Mouse (Mus musculus): Measurements from ENCODE around the gene Nav3. TPM values are rescaled to one million over a fixed set of nuclear protein-coding genes. Genes with fewer than 3 reads are reported as not detected.
A peak's percentile ranks its signal among the peaks of the same experiment; 100 is the strongest.

Nav3 gene
- polyA plus RNA-seq, 1 experiment: 46.6 TPM

DNA sequence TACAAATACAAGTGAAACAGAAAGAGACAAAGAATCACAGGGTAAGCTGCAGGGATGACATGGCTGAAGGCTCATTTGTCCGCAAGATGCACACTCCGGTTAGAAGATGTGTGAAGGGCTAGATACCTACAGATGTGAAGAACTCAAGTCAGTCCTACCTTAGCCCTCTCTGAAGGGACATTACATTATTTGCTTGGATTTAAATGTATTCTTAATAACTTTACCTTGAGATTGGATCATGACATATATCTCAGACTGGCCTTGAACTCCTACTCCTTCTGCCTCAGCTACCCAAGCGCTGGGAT lies 566.9 kb downstream of the Nav3 start:
- TF ChIP-seq CTCF (IDR thresholded peaks at IDR 0.05; ENCODE audit: extremely low read depth, insufficient read depth, low read length): no peak
- TF ChIP-seq POLR2A (IDR thresholded peaks at IDR 0.05; ENCODE audit: extremely low read depth, insufficient read depth, low read length): no peak
- H3K27ac ChIP-seq (ENCODE audit: insufficient read depth, low read length): no peak overlapping the region
- no peak overlapping the region for H3K4me3 ChIP-seq (ENCODE audit: insufficient read depth, low read length)
- H3K4me1 ChIP-seq (ENCODE audit: control insufficient read depth, insufficient read depth, low read length): no peaks in the 10 kb centered on the region

DNA sequence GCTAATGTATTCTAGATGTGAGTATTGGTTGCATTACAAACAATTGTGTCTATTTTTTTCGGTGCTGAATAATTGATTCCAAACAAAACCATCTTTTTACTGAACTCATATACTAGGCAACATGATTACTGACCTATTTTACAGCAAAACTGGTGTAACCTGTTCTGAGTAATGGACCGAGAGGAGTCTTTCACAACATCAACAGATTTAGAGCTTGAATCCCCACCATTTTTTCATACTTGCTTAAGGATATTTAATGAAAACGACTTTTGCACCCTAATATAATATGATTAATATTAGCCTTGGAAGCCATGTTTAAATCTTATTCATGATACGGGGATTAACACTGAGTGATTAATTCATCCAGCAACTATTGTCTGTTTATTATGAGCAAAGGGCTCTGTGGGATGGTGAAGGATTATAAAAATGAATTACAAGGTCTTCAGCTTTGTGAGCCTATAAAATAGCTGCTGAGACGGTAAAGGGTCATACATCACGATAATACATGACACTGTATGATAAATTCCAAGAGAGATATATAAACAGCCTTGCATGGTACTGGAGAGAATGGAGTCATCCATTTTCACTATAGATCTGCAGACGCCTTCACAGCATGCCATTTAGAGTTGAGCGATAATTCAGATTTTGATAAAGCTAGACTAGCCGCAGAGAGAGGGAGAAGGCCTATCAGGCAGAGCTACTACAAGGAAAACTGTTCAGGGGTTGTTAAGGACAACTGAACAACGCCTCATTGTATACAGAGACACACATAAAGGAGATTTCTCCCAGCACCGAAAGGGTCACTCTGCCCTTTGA lies 567.4 kb downstream of the Nav3 start:
- H3K4me3 ChIP-seq (ENCODE audit: insufficient read depth, low read length): no peak overlapping the region
- H3K27ac ChIP-seq (ENCODE audit: insufficient read depth, low read length): no peak overlapping the region
- no peaks in the 10 kb centered on the region for H3K4me1 ChIP-seq (ENCODE audit: control insufficient read depth, insufficient read depth, low read length)
- TF ChIP-seq CTCF (IDR thresholded peaks at IDR 0.05; ENCODE audit: extremely low read depth, insufficient read depth, low read length) (no peak), POLR2A (IDR thresholded peaks at IDR 0.05; ENCODE audit: extremely low read depth, insufficient read depth, low read length) (no peak)

DNA sequence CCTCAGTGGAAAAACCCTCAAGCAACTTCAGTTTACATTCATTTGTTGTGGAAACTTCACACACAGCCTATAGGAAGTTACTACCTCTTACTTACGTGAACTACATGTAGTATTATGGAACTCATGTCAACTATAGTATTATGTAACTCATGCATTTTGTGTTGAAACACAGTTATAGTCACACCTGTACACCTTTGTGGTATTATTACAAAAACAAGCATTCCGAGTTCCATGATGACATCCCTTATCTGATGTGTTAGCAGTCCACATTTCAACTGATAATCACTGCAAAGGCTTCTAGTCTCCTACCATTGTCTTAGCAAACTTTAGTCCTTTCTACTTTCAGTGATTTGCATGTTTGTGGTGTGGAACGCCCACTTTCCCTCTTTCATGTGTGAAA lies 568.8 kb downstream of the Nav3 start:
- no peak for TF ChIP-seq POLR2A (IDR thresholded peaks at IDR 0.05; ENCODE audit: extremely low read depth, insufficient read depth, low read length)
- TF ChIP-seq CTCF (IDR thresholded peaks at IDR 0.05; ENCODE audit: extremely low read depth, insufficient read depth, low read length): no peak
- H3K27ac ChIP-seq (ENCODE audit: insufficient read depth, low read length): no peak overlapping the region
- H3K4me1 ChIP-seq (ENCODE audit: control insufficient read depth, insufficient read depth, low read length): no peaks in the 10 kb centered on the region
- no peak overlapping the region for H3K4me3 ChIP-seq (ENCODE audit: insufficient read depth, low read length)

DNA sequence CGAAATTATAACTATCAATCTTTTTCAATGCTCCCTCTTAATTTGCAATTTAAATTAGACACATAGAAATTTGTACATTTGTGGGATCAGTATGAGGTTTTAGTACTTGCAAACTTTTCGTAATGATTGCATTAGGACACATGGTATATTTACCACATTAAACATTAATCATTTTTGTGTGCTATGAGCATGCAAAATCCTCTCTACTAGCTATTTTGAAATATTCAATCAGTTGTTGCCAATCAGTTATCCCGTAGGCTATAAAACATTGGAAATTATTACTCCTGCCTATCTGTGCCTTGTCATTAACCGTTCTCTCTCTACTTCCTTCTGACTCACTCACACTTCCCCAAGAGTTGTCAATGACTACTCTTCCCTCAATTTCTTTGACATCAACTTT lies 579.9 kb downstream of the Nav3 start:
- Histone ChIP-seq H3K4me1 (ENCODE audit: control insufficient read depth, insufficient read depth, low read length) (no peaks in the 10 kb centered on the region; the same call in 1 of the 2 replicates), H3K4me3 (ENCODE audit: insufficient read depth, low read length) (no peak overlapping the region), H3K27ac (ENCODE audit: insufficient read depth, low read length) (no peak overlapping the region)
- TF ChIP-seq POLR2A (IDR thresholded peaks at IDR 0.05; ENCODE audit: extremely low read depth, insufficient read depth, low read length) (no peak), CTCF (IDR thresholded peaks at IDR 0.05; ENCODE audit: extremely low read depth, insufficient read depth, low read length) (no peak)

DNA sequence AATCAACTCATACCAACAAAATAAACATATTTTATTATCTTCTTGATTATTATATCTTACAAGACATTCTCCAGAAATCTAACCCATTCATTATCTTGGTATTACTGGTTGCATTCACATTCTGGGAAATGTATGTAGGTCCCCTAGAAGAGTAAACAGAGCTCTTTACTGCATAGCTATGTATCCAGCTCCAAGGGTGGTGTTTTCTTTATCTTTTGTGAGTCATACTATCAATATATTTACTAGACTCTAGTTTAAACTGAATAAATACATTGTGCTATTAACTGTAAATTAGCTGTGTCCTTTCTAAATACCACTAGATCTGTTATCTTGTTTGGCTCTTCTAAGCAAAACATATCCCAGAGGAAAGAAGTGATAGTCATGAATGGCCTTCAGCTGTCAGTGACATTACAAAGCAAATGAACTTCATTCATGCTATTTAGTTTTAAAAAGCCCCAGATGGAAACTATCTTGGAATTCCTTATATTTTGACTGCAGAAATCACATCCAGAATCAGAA lies 580.6 kb downstream of the Nav3 start:
- H3K27ac ChIP-seq (ENCODE audit: insufficient read depth, low read length): no peak overlapping the region
- H3K4me1 ChIP-seq (ENCODE audit: control insufficient read depth, insufficient read depth, low read length): no peaks in the 10 kb centered on the region; the same call in 1 of the 2 replicates
- TF ChIP-seq CTCF (IDR thresholded peaks at IDR 0.05; ENCODE audit: extremely low read depth, insufficient read depth, low read length) (no peak), POLR2A (IDR thresholded peaks at IDR 0.05; ENCODE audit: extremely low read depth, insufficient read depth, low read length) (no peak)

DNA sequence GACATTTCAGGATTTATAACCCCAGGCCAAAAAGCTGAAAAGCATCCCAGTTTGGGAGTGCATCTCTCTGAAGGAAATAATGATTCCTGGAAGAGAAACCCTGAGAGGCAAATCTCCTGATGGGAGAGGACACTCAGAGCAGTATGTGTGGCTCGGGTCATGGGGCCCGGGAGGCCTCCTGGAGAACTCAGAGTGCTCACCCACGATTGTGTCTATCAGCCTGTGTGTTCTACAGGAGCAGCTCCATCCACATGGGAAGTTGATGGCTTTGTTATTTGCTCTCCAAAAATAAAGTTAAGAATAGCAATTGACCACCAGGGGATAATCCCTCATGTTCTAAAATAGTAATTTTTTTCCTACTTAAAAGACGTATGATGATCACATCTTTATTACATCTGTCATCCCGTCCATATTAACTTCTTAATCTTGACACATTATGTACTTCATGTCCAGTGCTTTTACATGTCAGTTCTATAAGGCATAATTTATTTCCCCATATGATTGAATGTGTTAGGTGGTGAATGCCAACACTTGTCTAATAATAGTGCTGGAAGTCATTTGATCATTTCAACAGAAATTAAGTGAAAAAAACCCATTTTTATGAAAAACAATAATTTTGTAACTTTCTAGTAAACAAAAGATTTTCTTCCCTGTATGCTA lies 581.2 kb downstream of the Nav3 start:
- TF ChIP-seq CTCF (IDR thresholded peaks at IDR 0.05; ENCODE audit: extremely low read depth, insufficient read depth, low read length) (no peak), POLR2A (IDR thresholded peaks at IDR 0.05; ENCODE audit: extremely low read depth, insufficient read depth, low read length) (no peak)
- Histone ChIP-seq H3K27ac (ENCODE audit: insufficient read depth, low read length) (no peak overlapping the region), H3K4me1 (ENCODE audit: control insufficient read depth, insufficient read depth, low read length) (no peaks in the 10 kb centered on the region; the same call in 1 of the 2 replicates), H3K4me3 (ENCODE audit: insufficient read depth, low read length) (no peak overlapping the region)

More for the DNA sequence above, 580.6 kb downstream of the Nav3 start:
- no peak overlapping the region for H3K4me3 ChIP-seq (ENCODE audit: insufficient read depth, low read length)

DNA sequence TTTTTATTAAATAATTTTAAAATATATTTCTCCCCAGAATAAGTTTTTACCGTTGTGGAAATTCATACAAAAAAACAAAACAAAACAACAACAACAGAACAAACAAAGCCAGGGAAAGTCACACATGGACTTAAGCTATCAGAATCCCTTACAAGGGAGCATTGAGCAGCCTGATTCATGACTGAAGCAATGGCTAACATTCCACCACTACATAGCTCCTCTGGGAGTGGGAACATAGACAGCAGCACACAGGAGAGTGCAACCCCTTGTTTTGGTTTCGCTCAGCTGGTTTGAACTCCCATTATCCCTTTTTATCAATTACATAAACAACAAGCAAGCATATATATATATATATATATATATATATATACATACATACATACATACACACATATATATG lies 589.9 kb downstream of the Nav3 start:
- Histone ChIP-seq H3K27ac (ENCODE audit: insufficient read depth, low read length) (no peak overlapping the region), H3K4me1 (ENCODE audit: control insufficient read depth, insufficient read depth, low read length) (peaks cover 3% of the 10 kb centered on the region), H3K4me3 (ENCODE audit: insufficient read depth, low read length) (no peak overlapping the region)
- TF ChIP-seq CTCF (IDR thresholded peaks at IDR 0.05; ENCODE audit: extremely low read depth, insufficient read depth, low read length) (no peak), POLR2A (IDR thresholded peaks at IDR 0.05; ENCODE audit: extremely low read depth, insufficient read depth, low read length) (no peak)

DNA sequence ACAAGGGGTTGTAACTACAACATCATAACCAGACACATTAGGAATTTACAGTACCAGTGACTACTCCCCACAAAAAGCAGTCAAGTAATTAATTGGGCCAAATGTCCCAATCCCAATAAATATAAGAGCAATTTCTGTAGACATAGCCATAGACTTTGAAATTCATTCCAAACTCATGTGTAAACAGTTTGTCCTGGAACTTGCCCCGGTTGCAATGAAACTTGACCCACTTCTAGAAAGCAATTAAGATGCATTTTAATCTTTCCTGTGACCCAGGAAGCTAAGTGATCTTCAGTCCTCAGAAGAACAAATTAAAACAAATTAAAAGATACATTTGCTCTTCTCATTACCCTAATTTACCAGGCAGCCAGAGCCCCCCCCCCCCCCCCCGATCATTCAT lies 590.6 kb downstream of the Nav3 start:
- no peak for TF ChIP-seq CTCF (IDR thresholded peaks at IDR 0.05; ENCODE audit: extremely low read depth, insufficient read depth, low read length)
- no peak for TF ChIP-seq POLR2A (IDR thresholded peaks at IDR 0.05; ENCODE audit: extremely low read depth, insufficient read depth, low read length)
- no peak overlapping the region for H3K27ac ChIP-seq (ENCODE audit: insufficient read depth, low read length)
- peaks cover 3% of the 10 kb centered on the region for H3K4me1 ChIP-seq (ENCODE audit: control insufficient read depth, insufficient read depth, low read length)
- no peak overlapping the region for H3K4me3 ChIP-seq (ENCODE audit: insufficient read depth, low read length)

DNA sequence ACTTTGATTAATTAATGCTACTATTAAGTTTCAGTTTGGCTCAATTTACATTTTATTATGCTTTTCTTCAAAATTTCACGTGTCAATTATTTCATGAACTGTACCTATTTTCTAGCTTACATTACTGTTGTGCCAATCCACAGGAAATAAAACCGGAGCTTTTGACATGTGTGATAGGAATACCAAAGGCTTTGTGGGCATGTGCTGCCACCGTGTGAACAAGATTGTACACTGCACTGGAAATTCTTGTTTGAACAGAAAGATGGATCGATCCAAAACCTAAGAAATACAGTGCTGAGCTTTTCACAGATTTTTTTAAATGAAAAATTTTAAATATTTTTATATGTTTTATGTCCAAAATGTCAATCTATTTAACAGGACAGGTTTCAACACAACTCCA lies 591.3 kb downstream of the Nav3 start:
- Histone ChIP-seq H3K4me3 (ENCODE audit: insufficient read depth, low read length) (no peak overlapping the region), H3K4me1 (ENCODE audit: control insufficient read depth, insufficient read depth, low read length) (peaks cover 3% of the 10 kb centered on the region), H3K27ac (ENCODE audit: insufficient read depth, low read length) (no peak overlapping the region)
- no peak for TF ChIP-seq POLR2A (IDR thresholded peaks at IDR 0.05; ENCODE audit: extremely low read depth, insufficient read depth, low read length)
- TF ChIP-seq CTCF (IDR thresholded peaks at IDR 0.05; ENCODE audit: extremely low read depth, insufficient read depth, low read length): peak; percentile 63

DNA sequence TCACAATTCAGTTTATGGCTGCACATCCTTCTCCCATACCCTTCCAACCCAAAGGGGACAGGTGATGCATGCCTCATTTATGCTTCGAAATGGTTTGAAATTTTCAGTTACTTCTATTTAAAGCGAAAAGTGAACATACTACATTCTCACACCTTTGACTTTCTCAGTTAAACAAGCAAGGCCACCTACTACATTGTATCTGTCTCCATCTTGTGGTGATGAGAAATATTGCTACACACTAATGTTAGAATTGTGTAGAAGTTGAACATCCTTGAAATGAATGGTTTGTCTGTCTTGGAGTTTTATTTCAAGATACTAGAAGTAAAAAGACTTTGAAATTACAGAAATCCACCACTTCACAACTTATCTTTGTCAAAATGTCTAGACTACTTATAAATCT lies 594.7 kb downstream of the Nav3 start:
- H3K27ac ChIP-seq (ENCODE audit: insufficient read depth, low read length): no peak overlapping the region
- H3K4me1 ChIP-seq (ENCODE audit: control insufficient read depth, insufficient read depth, low read length): peaks cover 3% of the 10 kb centered on the region
- no peak for TF ChIP-seq POLR2A (IDR thresholded peaks at IDR 0.05; ENCODE audit: extremely low read depth, insufficient read depth, low read length)
- TF ChIP-seq CTCF (IDR thresholded peaks at IDR 0.05; ENCODE audit: extremely low read depth, insufficient read depth, low read length): no peak
- no peak overlapping the region for H3K4me3 ChIP-seq (ENCODE audit: insufficient read depth, low read length)
